Mouse (Mus musculus) megakaryocyte-erythroid progenitor cell, adult 5-6 weeks (primary cell): ENCODE measurements around the gene Fktn. TPM values are rescaled to one million over a fixed set of nuclear protein-coding genes. Genes with fewer than 3 reads are reported as not detected.
"Not testable (repeated sequence)": the region's sequence is repeated elsewhere in the genome, so short reads cannot be mapped to it uniquely, and the experiment has no call there.

Experiments
- ATAC-seq: replicated peaks from 2 replicates; pipeline ENCODE4 v1.8.0; 2016; ENCODE audit warnings: mild to moderate bottlenecking, inconsistent platforms; ENCODE audit not compliant: severe bottlenecking, poor library complexity, low FRiP score, low TSS enrichment
- total RNA-seq, 2 experiments: library from RNA; stranded (forward) in 1 of 2; stranded (reverse) in 1 of 2; fragments of 200-1000, 215-1000 nt in 1 of 2; fragments of >200 nt in 1 of 2; fragmentation: Nextera tagmentation in 1 of 2; gene quantifications; 2 replicates each; pipeline ENCODE4 v1.2.3; 2014 to 2017

Gene Fktn
- total RNA-seq (2014; fragmentation: Nextera tagmentation) (9.4 and 9.9 TPM in 2 replicates), total RNA-seq (2017) (5.8 and 6.2 TPM in 2 replicates)

- no peak for ATAC-seq
Measured at GRCm38 (mm10) chr4:53713704-53714050, at the start of gene Fktn. TSS of gene Fktn (plus strand) at chr4:53713998.

GRCm38 (mm10) chr4:53682092-53682491, 31.7 kb upstream of the Fktn start:
- ATAC-seq, result peak; percentile 57; the same call in 1 of the 2 replicates

- ATAC-seq, result peak; percentile 83
Measured at GRCm38 (mm10) chr4:53688965-53689364, 24.8 kb upstream of the Fktn start.

- ATAC-seq, result no peak
Measured at GRCm38 (mm10) chr4:53691418-53691817, 22.4 kb upstream of the Fktn start.

GRCm38 (mm10) chr4:53709166-53709565, 4.6 kb upstream of the Fktn start:
- not testable (repeated sequence) for ATAC-seq

- no peak for ATAC-seq
Measured at GRCm38 (mm10) chr4:53710021-53710420, 3.8 kb upstream of the Fktn start.

GRCm38 (mm10) chr4:53710555-53711328, 3.1 kb upstream of the Fktn start:
- ATAC-seq, result no peak

GRCm38 (mm10) chr4:53714051-53714814, 435 bp downstream of the Fktn start:
- ATAC-seq, result peak; percentile 88

GRCm38 (mm10) chr4:53715977-53716376, 2.2 kb downstream of the Fktn start:
- peak; percentile 61 for ATAC-seq

GRCm38 (mm10) chr4:53717546-53717945, 3.7 kb downstream of the Fktn start:
- ATAC-seq, result no peak

GRCm38 (mm10) chr4:53718261-53718660, 4.5 kb downstream of the Fktn start:
- ATAC-seq, result no peak

GRCm38 (mm10) chr4:53722506-53722905, 8.7 kb downstream of the Fktn start:
- ATAC-seq, result no peak

- ATAC-seq, result not testable (repeated sequence)
Measured at GRCm38 (mm10) chr4:53726100-53726499, 12.3 kb downstream of the Fktn start.

- ATAC-seq, result no peak
Measured at GRCm38 (mm10) chr4:53728121-53728520, 14.3 kb downstream of the Fktn start.

- peak; percentile 80 for ATAC-seq
Measured at GRCm38 (mm10) chr4:53738956-53739616, 25.3 kb downstream of the Fktn start.

- no peak for ATAC-seq
Measured at GRCm38 (mm10) chr4:53749831-53750230, 36.0 kb downstream of the Fktn start.

GRCm38 (mm10) chr4:53750391-53751120, 36.8 kb downstream of the Fktn start:
- ATAC-seq, result no peak

- no peak for ATAC-seq
Measured at GRCm38 (mm10) chr4:53757030-53757429, 43.2 kb downstream of the Fktn start.

GRCm38 (mm10) chr4:53758764-53759163, 45.0 kb downstream of the Fktn start:
- no peak for ATAC-seq

- ATAC-seq, result no peak
Measured at GRCm38 (mm10) chr4:53759678-53760077, 45.9 kb downstream of the Fktn start.
